8 mouse cellular contexts compared by ENCODE assay signal in genomic region chr8:71026424-71026890, GRCm38 (mm10).
A peak's percentile ranks its signal among the peaks of the same experiment; 100 is the strongest.
DNase-seq lines count a peak whose midpoint lies in the region; ATAC-seq and TF ChIP-seq lines count a peak whose summit lies in the region.
"Not testable (repeated sequence)": the region's sequence is repeated elsewhere in the genome, so short reads cannot be mapped to it uniquely, and the experiment has no call there.

No protein-coding gene starts in this region.

- H3K27ac ChIP-seq in hindbrain, embryonic 16.5 days (ENCODE audit: low read depth, low read length); limb, embryonic 10.5 days: not testable (repeated sequence)

- not testable (repeated sequence) for H3K36me3 ChIP-seq in E14TG2a.4 (ENCODE audit: insufficient read depth, low read length); hindbrain, embryonic 16.5 days (ENCODE audit: control insufficient read depth, insufficient read depth, low read length); limb, embryonic 10.5 days

- H3K4me1 ChIP-seq in E14TG2a.4 (replicated peaks; ENCODE audit: low read depth, low read length); hindbrain, embryonic 16.5 days (ENCODE audit: control insufficient read depth, insufficient read depth, low read depth, low read length); limb, embryonic 10.5 days: not testable (repeated sequence)

- not testable (repeated sequence) for H3K9ac ChIP-seq in hindbrain, embryonic 16.5 days (ENCODE audit: low read depth, low read length)

- peak overlapping the region; percentile 50 for H3K4me3 ChIP-seq in E14TG2a.4 (replicated peaks; ENCODE audit: low read length)
- H3K4me3 ChIP-seq in hindbrain, embryonic 16.5 days (ENCODE audit: low read length): peak overlapping the region; percentile 24; the same call in 1 of the 2 replicates
- H3K4me3 ChIP-seq in limb, embryonic 10.5 days: peak overlapping the region; percentile 34

- peak overlapping the region; percentile 48 for H3K4me2 ChIP-seq in hindbrain, embryonic 16.5 days (ENCODE audit: low read length)

- not testable (repeated sequence) for H3K27me3 ChIP-seq in E14TG2a.4 (ENCODE audit: insufficient read depth, low read length); hindbrain, embryonic 16.5 days (replicated peaks; ENCODE audit: control insufficient read depth, insufficient read depth, low read length); limb, embryonic 10.5 days (ENCODE audit: low read depth, poor library complexity, severe bottlenecking)

- H3K9me3 ChIP-seq in E14TG2a.4 (ENCODE audit: low read length): peaks cover 35% of the 10 kb centered on the region
- not testable (repeated sequence) for H3K9me3 ChIP-seq in hindbrain, embryonic 16.5 days (ENCODE audit: control insufficient read depth, low read length); limb, embryonic 10.5 days (replicated peaks)

- TF ChIP-seq CTCF in E14TG2a.4 (conservative IDR thresholded peaks at IDR 0.05; ENCODE audit: low read length): not testable (repeated sequence)

- peak; percentile 76 for ATAC-seq in cerebellum, adult (ENCODE audit: insufficient number of reproducible peaks, low FRiP score, low TSS enrichment)
- ATAC-seq in hindbrain, embryonic 16.5 days: peak; percentile 93

- 3% methylated on average over 16 of the region's 17 CpGs for WGBS in hindbrain, embryonic 16.5 days
- 7% methylated on average over 17 of the region's 17 CpGs for WGBS in limb, embryonic 10.5 days

- DNase-seq in embryo, embryonic 9.5 days (ENCODE audit: extremely low spot score): peak; percentile 54
- DNase-seq in heart, adult 11 months: peak; percentile 87
- peak; percentile 48 for DNase-seq in limb, embryonic 10.5 days (ENCODE audit: low spot score)
- DNase-seq in mesoderm, embryonic 11.5 days (ENCODE audit: low read depth, low spot score): peak; percentile 13
- peak; percentile 54 for DNase-seq in retina, adult 2 months (ENCODE audit: low read depth, low spot score)

Comparison
In these comparisons a context has a peak if more than half of its experiments do, and no peak if none do; other contexts are left out.
1. DNase-seq: peak in every context shown above with its lines; median percentile 87 in heart, adult 11 months; 54 in embryo, embryonic 9.5 days; 54 in retina, adult 2 months; 48 in limb, embryonic 10.5 days; 13 in mesoderm, embryonic 11.5 days.